Mouse (Mus musculus) thymus, adult 2 months (tissue): Measurements from ENCODE around the gene Lrp1. TPM values are rescaled to one million over a fixed set of nuclear protein-coding genes. Genes with fewer than 3 reads are reported as not detected.

Experiments used
- DNase-seq: peaks from one replicate; pipeline ENCODE4 v3.0.0; 2021
- H3K27ac ChIP-seq: fragments of 200-500 bp; 2 replicates; pipeline ENCODE4 v1.5.1; 2012; ENCODE audit warnings: low read length, control low read depth; ENCODE audit not compliant: control insufficient read depth, insufficient read depth
- H3K27me3 ChIP-seq: fragments of 200-500 bp; 2 replicates; pipeline ENCODE4 v1.6.1; 2012; ENCODE audit warnings: mild to moderate bottlenecking, low read length, moderate library complexity, mixed read lengths; ENCODE audit not compliant: control insufficient read depth, insufficient read depth
- H3K36me3 ChIP-seq: fragments of 200-500 bp; 2 replicates; pipeline ENCODE4 v1.6.1; 2012; ENCODE audit warnings: mild to moderate bottlenecking, low read length, moderate library complexity; ENCODE audit not compliant: control insufficient read depth, insufficient read depth
- H3K4me1 ChIP-seq: fragments of 200-500 bp; replicated peaks from 2 replicates; pipeline ENCODE4 v1.6.1; 2012; ENCODE audit warnings: low read length; ENCODE audit not compliant: control insufficient read depth, insufficient read depth
- H3K4me3 ChIP-seq: fragments of 200-500 bp; 2 replicates; pipeline ENCODE4 v1.5.1; 2012; ENCODE audit warnings: mild to moderate bottlenecking, low read length, control low read depth, moderate library complexity; ENCODE audit not compliant: control insufficient read depth, insufficient read depth
- CTCF ChIP-seq: fragments of 200-500 bp; IDR thresholded peaks from 2 replicates; pipeline ENCODE4 v1.5.1; 2012; ENCODE audit warnings: mild to moderate bottlenecking, control low read depth, low read length, moderate library complexity, borderline replicate concordance; ENCODE audit not compliant: control insufficient read depth, poor library complexity, insufficient read depth; ENCODE audit errors: extremely low read depth
- POLR2A ChIP-seq: fragments of 200-500 bp; IDR thresholded peaks from 2 replicates; pipeline ENCODE4 v1.6.1; 2012; ENCODE audit warnings: mild to moderate bottlenecking, low read length, control low read depth, moderate library complexity; ENCODE audit not compliant: control insufficient read depth, poor library complexity, insufficient read depth; ENCODE audit errors: extremely low read depth
- WGBS: fragments of 180-500 bp; shearing (Covaris S2); methylation state at CpG from one replicate; pipeline ENCODE4 v1.1.7; 2018; 5-methylcytosine and 5-hydroxymethylcytosine counted together
- polyA plus RNA-seq: library from polyadenylated mRNA; depleted of rRNA; stranded (reverse); fragments of >200 nt; gene quantifications from 2 replicates; pipeline ENCODE4 v1.2.3, GENCODE M21; 2012

Lrp1 gene
- polyA plus RNA-seq, 1 experiment, result 35.3 TPM

DNA sequence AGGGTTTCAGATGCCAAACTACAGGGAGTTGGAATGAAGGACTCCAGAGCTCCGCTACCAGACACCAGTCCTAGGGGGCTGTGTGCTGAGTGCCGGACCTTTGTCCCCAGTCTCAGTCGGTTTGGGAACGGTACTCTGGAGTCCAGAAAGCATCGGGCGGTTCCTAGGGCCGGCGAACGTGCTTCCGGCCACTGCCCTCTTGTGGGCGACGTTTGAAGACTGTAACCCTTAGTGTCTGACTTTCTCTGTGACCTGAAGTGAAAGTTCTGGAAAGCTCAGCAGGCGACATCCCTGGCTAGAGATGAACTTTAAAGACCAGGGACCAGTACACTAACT is 1.1 kb upstream of the Lrp1 start:
- WGBS, result 8% methylated on average over 13 of the region's 13 CpGs
- Histone ChIP-seq H3K27ac (no peak overlapping the region), H3K27me3 (no peaks in the 10 kb centered on the region), H3K4me1 (peaks cover 12% of the 10 kb centered on the region), H3K36me3 (no peaks in the 10 kb centered on the region), H3K4me3 (peak overlapping the region; percentile 48)
- no peak for DNase-seq
- TF ChIP-seq POLR2A, result no peak
- no peak for TF ChIP-seq CTCF

DNA sequence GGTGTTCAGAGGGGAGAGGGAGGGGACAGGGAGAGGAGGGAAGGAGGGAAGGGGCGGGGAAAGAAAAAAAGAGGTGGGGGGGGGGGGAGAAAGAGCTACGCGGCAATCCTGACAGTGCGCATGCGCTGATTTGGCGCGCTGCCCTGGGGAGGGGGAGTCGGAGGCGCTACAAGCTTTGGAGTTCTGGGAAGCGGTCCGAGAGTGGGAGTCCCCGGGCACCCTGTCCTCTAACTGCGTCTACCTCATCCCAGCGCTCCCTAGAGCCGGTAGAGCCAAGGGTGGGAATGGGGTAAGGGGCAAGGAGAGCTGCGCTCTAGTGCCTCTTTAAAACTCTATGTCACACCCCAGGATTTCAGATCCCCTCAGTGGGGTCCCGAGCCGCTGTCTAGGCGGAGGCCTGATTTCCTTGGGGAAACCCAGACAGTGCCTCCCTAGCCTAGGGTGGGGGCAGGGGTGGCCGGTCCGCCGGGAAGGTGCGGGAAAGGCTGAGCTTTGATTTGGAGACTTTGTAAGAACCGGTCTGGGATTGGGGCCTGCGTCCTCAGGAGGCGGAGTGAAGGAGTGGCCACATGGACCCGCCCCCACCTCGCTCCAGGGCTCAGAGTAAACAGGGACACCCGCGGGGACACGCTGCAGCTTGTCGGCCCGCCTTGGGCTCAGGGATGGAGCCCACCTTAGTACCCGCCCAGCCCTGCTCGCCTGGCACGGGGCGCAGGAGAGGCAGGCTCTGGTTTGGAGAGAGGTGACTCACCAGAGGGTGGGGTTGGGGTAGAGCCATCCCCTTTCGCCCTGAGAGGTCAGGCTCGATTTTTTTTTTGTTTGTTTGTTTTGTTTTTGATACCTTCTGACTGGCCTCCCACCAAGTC is 476 bp upstream of the Lrp1 start:
- no peak for TF ChIP-seq POLR2A
- no peak for TF ChIP-seq CTCF
- under 1% methylated on average over 39 of the region's 39 CpGs for WGBS
- peak overlapping the region; percentile 48 for H3K4me3 ChIP-seq
- no peaks in the 10 kb centered on the region for H3K36me3 ChIP-seq
- H3K4me1 ChIP-seq, result peaks cover 12% of the 10 kb centered on the region
- no peak overlapping the region for H3K27ac ChIP-seq
- DNase-seq, result peak; percentile 63
- no peaks in the 10 kb centered on the region for H3K27me3 ChIP-seq

- Histone ChIP-seq H3K27me3 (no peaks in the 10 kb centered on the region), H3K4me3 (no peak overlapping the region), H3K36me3 (no peaks in the 10 kb centered on the region), H3K27ac (no peak overlapping the region), H3K4me1 (peaks cover 16% of the 10 kb centered on the region)
- no peak for TF ChIP-seq CTCF
- no peak for TF ChIP-seq POLR2A
- DNase-seq, result no peak
- 82% methylated on average over 12 of the region's 12 CpGs for WGBS
Observed at GRCm38 (mm10) chr10:127619941-127620405, 975 bp downstream of the Lrp1 start.

DNA sequence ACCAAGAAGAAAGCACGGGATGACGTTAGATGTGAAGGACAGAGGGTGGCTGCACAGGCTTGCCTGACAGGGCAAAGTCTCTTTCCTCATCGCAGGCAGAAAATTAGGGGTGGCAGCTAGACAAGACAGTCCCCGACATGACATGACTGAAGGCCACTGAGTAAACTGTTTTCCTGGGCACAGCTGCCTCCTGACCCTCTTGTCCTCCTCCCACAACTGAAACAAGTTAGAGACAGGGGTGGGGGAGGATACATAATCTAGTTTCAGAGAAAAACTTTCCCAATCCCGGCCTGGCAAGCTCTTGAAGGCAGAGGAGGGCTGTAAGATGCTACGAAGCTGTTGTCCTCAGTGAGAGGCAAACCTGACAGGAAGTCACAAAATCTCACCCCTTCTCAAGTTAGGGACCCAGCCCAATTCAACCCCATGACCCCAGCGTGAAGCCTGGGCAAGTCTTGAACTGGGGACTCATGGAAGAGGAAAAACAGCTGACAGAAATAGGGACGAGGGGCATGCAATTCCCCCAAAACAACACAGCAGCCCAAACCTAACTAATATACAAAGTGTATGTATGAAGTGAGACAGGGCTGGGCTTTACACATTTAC is 1.7 kb downstream of the Lrp1 start:
- 73% methylated on average over 8 of the region's 8 CpGs for WGBS
- Histone ChIP-seq H3K27me3 (no peaks in the 10 kb centered on the region), H3K4me1 (peaks cover 23% of the 10 kb centered on the region), H3K4me3 (no peak overlapping the region), H3K36me3 (no peaks in the 10 kb centered on the region), H3K27ac (no peak overlapping the region)
- no peak for DNase-seq
- TF ChIP-seq POLR2A (no peak), CTCF (no peak)

GRCm38 (mm10) chr10:127618173-127618572 is 2.8 kb downstream of the Lrp1 start:
- Histone ChIP-seq H3K27me3 (no peaks in the 10 kb centered on the region), H3K27ac (no peak overlapping the region), H3K4me3 (no peak overlapping the region), H3K36me3 (no peaks in the 10 kb centered on the region), H3K4me1 (peaks cover 27% of the 10 kb centered on the region)
- WGBS, result 64% methylated on average over 6 of the region's 6 CpGs
- TF ChIP-seq POLR2A (no peak), CTCF (no peak)
- no peak for DNase-seq

DNA sequence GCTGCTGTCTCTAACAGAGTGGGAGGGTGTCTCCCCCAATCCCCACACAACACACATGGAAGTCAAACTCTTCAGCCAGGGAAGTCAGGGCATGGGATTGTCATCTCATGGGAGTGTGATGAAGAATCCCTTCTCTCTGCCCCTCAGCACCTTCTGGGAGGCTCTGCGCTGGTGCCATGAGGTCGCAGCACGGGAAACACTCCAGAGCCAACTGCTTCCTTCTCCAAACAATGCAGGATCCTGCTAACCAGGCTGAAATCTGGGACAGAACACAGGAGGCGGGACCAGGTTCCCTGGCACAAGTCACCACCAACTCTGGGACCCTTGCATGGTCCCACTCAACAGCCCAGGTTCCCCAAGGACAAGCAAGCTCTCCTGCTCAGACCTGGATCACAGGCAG is 3.7 kb downstream of the Lrp1 start:
- TF ChIP-seq POLR2A (no peak), CTCF (no peak)

More for the DNA sequence above, 3.7 kb downstream of the Lrp1 start:
- DNase-seq, result no peak
- 91% methylated on average over 4 of the region's 4 CpGs for WGBS
- no peaks in the 10 kb centered on the region for H3K36me3 ChIP-seq
- no peak overlapping the region for H3K27ac ChIP-seq
- H3K27me3 ChIP-seq, result no peaks in the 10 kb centered on the region
- H3K4me1 ChIP-seq, result peaks cover 27% of the 10 kb centered on the region
- H3K4me3 ChIP-seq, result no peak overlapping the region
